Mouse (Mus musculus) heart, adult 2 months (tissue): ENCODE data around the gene Rassf1.

Experiments
- CTCF ChIP-seq: fragments of 200-600 bp; IDR thresholded peaks from 2 replicates; pipeline ENCODE4 v1.8.1; 2022; ENCODE audit warnings: antibody characterized with exemption, mild to moderate bottlenecking, moderate library complexity
- EP300 ChIP-seq: fragments of 200-500 bp; IDR thresholded peaks from 2 replicates; pipeline ENCODE4 v1.6.1; 2011; ENCODE audit warnings: low read depth, low read length, control low read depth; ENCODE audit not compliant: insufficient read depth
- POLR2A ChIP-seq: fragments of 200-500 bp; IDR thresholded peaks from 2 replicates; pipeline ENCODE4 v1.6.1; 2011; ENCODE audit warnings: mild to moderate bottlenecking, low read depth, low read length, control low read depth; ENCODE audit not compliant: insufficient read depth

- TF ChIP-seq POLR2A, result peak; percentile 96
- TF ChIP-seq CTCF, result peak; percentile 36
- TF ChIP-seq EP300, result peak; percentile 49
Measured at GRCm38 (mm10) chr9:107554319-107554825, 3.0 kb downstream of the Rassf1 start.
